Mouse (Mus musculus): ENCODE results near the gene Slc7a1.

- TF ChIP-seq SIN3A (IDR thresholded peaks at IDR 0.05; ENCODE audit: low read length) (no peak), ZC3H11A (IDR thresholded peaks at IDR 0.05; ENCODE audit: low read depth, low read length) (no peak), CTCF (conservative IDR thresholded peaks at IDR 0.05 in 1 of 2, IDR thresholded peaks at IDR 0.05 in 1 of 2; ENCODE audit: low read depth in 2 of 2, low read length in 2 of 2) (no peak)
Measured at GRCm38 (mm10) chr5:148373092-148373685, 26.5 kb downstream of the Slc7a1 start.
